Comparison of ENCODE assay signal across 15 mouse cellular contexts in the genomic region with DNA sequence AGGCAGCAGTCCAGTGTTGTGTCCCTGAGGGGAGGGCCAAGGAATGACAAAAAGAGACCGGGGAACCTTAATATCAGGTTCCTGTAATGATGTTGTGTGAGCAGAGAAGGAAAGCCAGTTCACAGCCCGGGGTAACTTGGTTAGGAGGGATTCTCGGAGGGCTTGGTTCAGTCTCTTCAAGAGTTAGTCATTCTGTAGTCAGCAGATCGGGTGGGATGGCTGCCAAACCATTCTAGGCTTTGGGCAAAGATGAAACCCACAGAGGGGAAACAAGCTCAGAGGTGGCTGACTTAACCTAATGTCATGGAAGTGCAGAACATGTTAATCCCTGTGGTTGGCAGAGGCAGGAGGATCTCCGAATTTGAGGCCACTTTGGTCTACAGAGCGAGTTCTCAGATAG. TPM values are rescaled to one million over a fixed set of nuclear protein-coding genes. Genes with fewer than 3 reads are reported as not detected.
A peak's percentile ranks its signal among the peaks of the same experiment; 100 is the strongest.
DNase-seq lines count a peak whose midpoint lies in the region; ATAC-seq and TF ChIP-seq lines count a peak whose summit lies in the region.
"Had no signal": no experiment of that assay in that cellular context is flagged by ENCODE, and none has a peak within 500 bp of the region (broad histone marks: within the 10 kb centered on the region; RNA-seq: fewer than 3 reads in every experiment).

No protein-coding gene starts in this region.

- H3K9ac ChIP-seq in heart, embryonic 11.5 days (ENCODE audit: low read depth, low read length) = no peak overlapping the region
- H3K9ac ChIP-seq in forebrain, embryonic 15.5 days (replicated peaks) = no peak overlapping the region

- 87% methylated on average over 6 of the region's 6 CpGs for WGBS in heart, embryonic 11.5 days (ENCODE audit: insufficient replicate concordance)
- WGBS in forebrain, embryonic 15.5 days = 94% methylated on average over 6 of the region's 6 CpGs

- H3K4me2 ChIP-seq in heart, embryonic 11.5 days = no peak overlapping the region
- peak overlapping the region; percentile 48 for H3K4me2 ChIP-seq in myocyte (ENCODE audit: low read depth)
- H3K4me2 ChIP-seq in forebrain, embryonic 15.5 days (replicated peaks) = no peak overlapping the region
- H3K4me2 ChIP-seq: liver, embryonic 11.5 days had no signal

- intact Hi-C loops in gastrocnemius, postnatal 14 days (cut with DNase I; ENCODE audit: low total_unique reads) = no loop called here

- no peak for TF ChIP-seq POLR2A in myocyte (IDR thresholded peaks at IDR 0.05; ENCODE audit: insufficient read length, low read depth)

- H3K4me1 ChIP-seq in heart, embryonic 11.5 days (ENCODE audit: control insufficient read depth, insufficient read depth, low read length) = peaks cover 14% of the 10 kb centered on the region
- peaks cover 25% of the 10 kb centered on the region for H3K4me1 ChIP-seq in forebrain, embryonic 15.5 days

- no peaks in the 10 kb centered on the region for H3K9me3 ChIP-seq in heart, embryonic 11.5 days (replicated peaks; ENCODE audit: control insufficient read depth, low read length)
- no peaks in the 10 kb centered on the region for H3K9me3 ChIP-seq in forebrain, embryonic 15.5 days

- no peak overlapping the region for H3K27ac ChIP-seq in heart, embryonic 11.5 days (ENCODE audit: low read depth, low read length)
- H3K27ac ChIP-seq in forebrain, embryonic 15.5 days (replicated peaks) = no peak overlapping the region

- H3K27me3 ChIP-seq in heart, embryonic 11.5 days (ENCODE audit: control insufficient read depth, insufficient read depth, low read length) = no peaks in the 10 kb centered on the region
- no peaks in the 10 kb centered on the region for H3K27me3 ChIP-seq in myocyte (ENCODE audit: control insufficient read depth, insufficient read depth, insufficient read length)
- H3K27me3 ChIP-seq in forebrain, embryonic 15.5 days = no peaks in the 10 kb centered on the region

- DNase-seq in heart, adult 8-10 months (ENCODE audit: low spot score) = peak; percentile 22
- peak; percentile 29 for DNase-seq in urinary bladder, postnatal 14 days (ENCODE audit: low spot score)
- DNase-seq in urinary bladder, adult 18-20 months (ENCODE audit: low spot score in 2 of 2) = no peak
- peak; percentile 41 for DNase-seq in gastrocnemius, postnatal 14 days
- DNase-seq in spleen, adult 18-20 months = no peak
- DNase-seq: midbrain, embryonic 14.5 days; retina, postnatal 1 day had no signal

- no peak overlapping the region for H3K4me3 ChIP-seq in heart, embryonic 11.5 days (ENCODE audit: low read depth, low read length)
- no peak overlapping the region for H3K4me3 ChIP-seq in myocyte
- H3K4me3 ChIP-seq in forebrain, embryonic 15.5 days = no peak overlapping the region

- H3K36me3 ChIP-seq in heart, embryonic 11.5 days (ENCODE audit: control insufficient read depth, insufficient read depth, low read length) = peaks cover 4% of the 10 kb centered on the region; the same call in 1 of the 2 replicates
- peaks cover 28% of the 10 kb centered on the region for H3K36me3 ChIP-seq in myocyte (ENCODE audit: control insufficient read depth, insufficient read depth)
- H3K36me3 ChIP-seq in forebrain, embryonic 15.5 days = peaks cover 27% of the 10 kb centered on the region

- no peak for ATAC-seq in heart, embryonic 11.5 days (replicated peaks; ENCODE audit: insufficient number of reproducible peaks, low FRiP score, low TSS enrichment)
- no peak for ATAC-seq in forebrain, embryonic 15.5 days (replicated peaks)

- peaks cover 26% of the 10 kb centered on the region for H3K79me2 ChIP-seq in myocyte (ENCODE audit: control insufficient read depth, insufficient read depth)

- no peak overlapping the region for H3ac ChIP-seq in myocyte (ENCODE audit: control insufficient read depth, insufficient read length)

TF ChIP-seq in myocyte, 11 proteins besides CTCF, POLR2A, EP300 and RAD21:
- TF ChIP-seq USF1 (IDR thresholded peaks at IDR 0.05; ENCODE audit: low read depth) = no peak
- TF ChIP-seq POLR2AphosphoS2 (IDR thresholded peaks at IDR 0.05; ENCODE audit: insufficient read length, low read depth) = no peak
- no peak for TF ChIP-seq TCF12 (IDR thresholded peaks at IDR 0.05; ENCODE audit: insufficient read depth, poor library complexity, severe bottlenecking)
- TF ChIP-seq CEBPB (IDR thresholded peaks at IDR 0.05; ENCODE audit: insufficient read depth, poor library complexity, severe bottlenecking) = peak; percentile 47; the same call in 1 of the 2 replicates
- no peak for TF ChIP-seq E2F4 (IDR thresholded peaks at IDR 0.05; ENCODE audit: insufficient read depth)

RNA-seq across cellular contexts. Expression of a gene that starts 3.4 kb away (rescaled TPM):
- 10 to 100 TPM; 12.9 to 17.1 (median 15.9) TPM for total RNA-seq in heart, adult 8-10 months (2022)
- polyA plus RNA-seq in heart, embryonic 11.5 days (2014; fragmentation: Nextera tagmentation; extraction: Ambion mirVana) = 62.6 and 68.8 TPM in 2 replicates
- total RNA-seq in gastrocnemius, postnatal 14 days (2021) = 10 to 100 TPM; 23.8 to 29.2 TPM
- 101 TPM for polyA plus RNA-seq in myocyte (2012; fragmentation: generic; extraction: Trizol)
- polyA plus RNA-seq in forebrain, embryonic 15.5 days (2015; fragmentation: Nextera tagmentation; extraction: Ambion mirVana) = 133 and 139 TPM in 2 replicates

RNA-seq across cellular contexts. Expression of a gene that starts 28.6 kb away (rescaled TPM):
- total RNA-seq in heart, adult 8-10 months (2022) = 1 to 10 TPM; 5.4 to 7.9 (median 6.9) TPM
- 13.6 and 15.3 TPM in 2 replicates for polyA plus RNA-seq in heart, embryonic 11.5 days (2014; fragmentation: Nextera tagmentation; extraction: Ambion mirVana)
- 1 to 10 TPM; 4.7 to 5.9 TPM for total RNA-seq in gastrocnemius, postnatal 14 days (2021)
- 6.3 TPM for polyA plus RNA-seq in myocyte (2012; fragmentation: generic; extraction: Trizol)
- polyA plus RNA-seq in forebrain, embryonic 15.5 days (2015; fragmentation: Nextera tagmentation; extraction: Ambion mirVana) = 23.6 and 26.0 TPM in 2 replicates

RNA-seq across cellular contexts. Expression of a gene that starts 41.4 kb away (rescaled TPM):
- not detected for total RNA-seq in heart, adult 8-10 months (2022)
- polyA plus RNA-seq in heart, embryonic 11.5 days (2014; fragmentation: Nextera tagmentation; extraction: Ambion mirVana) = not detected in 2 replicates
- total RNA-seq in gastrocnemius, postnatal 14 days (2021) = not detected
- polyA plus RNA-seq in myocyte (2012; fragmentation: generic; extraction: Trizol) = not detected
- polyA plus RNA-seq in forebrain, embryonic 15.5 days (2015; fragmentation: Nextera tagmentation; extraction: Ambion mirVana) = not detected in 2 replicates
- total RNA-seq: layer of hippocampus, adult 18-20 months had no signal
- polyA plus RNA-seq: forebrain, embryonic 11.5 days; heart, postnatal 0 days; liver, embryonic 11.5 days; midbrain, embryonic 14.5 days; testis, adult 2 months had no signal

RNA-seq across cellular contexts. Expression of a gene that starts 55.8 kb away (rescaled TPM):
- not detected for total RNA-seq in heart, adult 8-10 months (2022)
- not detected in 2 replicates for polyA plus RNA-seq in heart, embryonic 11.5 days (2014; fragmentation: Nextera tagmentation; extraction: Ambion mirVana)
- not detected for total RNA-seq in gastrocnemius, postnatal 14 days (2021)
- 0.02 TPM for polyA plus RNA-seq in myocyte (2012; fragmentation: generic; extraction: Trizol)
- 0.23 and 0.26 TPM in 2 replicates for polyA plus RNA-seq in forebrain, embryonic 15.5 days (2015; fragmentation: Nextera tagmentation; extraction: Ambion mirVana)
- polyA plus RNA-seq: heart, postnatal 0 days; liver, embryonic 11.5 days; testis, adult 2 months had no signal

Comparison
In these comparisons a context has a peak if more than half of its experiments do, and no peak if none do; other contexts are left out.
1. DNase-seq: peak in heart, adult 8-10 months (single experiment), urinary bladder, postnatal 14 days (single experiment) and gastrocnemius, postnatal 14 days (single experiment); none in urinary bladder, adult 18-20 months (0 of 2) and spleen, adult 18-20 months (0 of 2).